Mouse (Mus musculus): ENCODE data around the gene Kif7. TPM values are rescaled to one million over a fixed set of nuclear protein-coding genes. Genes with fewer than 3 reads are reported as not detected.

The Kif7 gene
- polyA plus RNA-seq (2012; rRNA removed): 0.39 and 0.86 TPM in 2 replicates

DNA sequence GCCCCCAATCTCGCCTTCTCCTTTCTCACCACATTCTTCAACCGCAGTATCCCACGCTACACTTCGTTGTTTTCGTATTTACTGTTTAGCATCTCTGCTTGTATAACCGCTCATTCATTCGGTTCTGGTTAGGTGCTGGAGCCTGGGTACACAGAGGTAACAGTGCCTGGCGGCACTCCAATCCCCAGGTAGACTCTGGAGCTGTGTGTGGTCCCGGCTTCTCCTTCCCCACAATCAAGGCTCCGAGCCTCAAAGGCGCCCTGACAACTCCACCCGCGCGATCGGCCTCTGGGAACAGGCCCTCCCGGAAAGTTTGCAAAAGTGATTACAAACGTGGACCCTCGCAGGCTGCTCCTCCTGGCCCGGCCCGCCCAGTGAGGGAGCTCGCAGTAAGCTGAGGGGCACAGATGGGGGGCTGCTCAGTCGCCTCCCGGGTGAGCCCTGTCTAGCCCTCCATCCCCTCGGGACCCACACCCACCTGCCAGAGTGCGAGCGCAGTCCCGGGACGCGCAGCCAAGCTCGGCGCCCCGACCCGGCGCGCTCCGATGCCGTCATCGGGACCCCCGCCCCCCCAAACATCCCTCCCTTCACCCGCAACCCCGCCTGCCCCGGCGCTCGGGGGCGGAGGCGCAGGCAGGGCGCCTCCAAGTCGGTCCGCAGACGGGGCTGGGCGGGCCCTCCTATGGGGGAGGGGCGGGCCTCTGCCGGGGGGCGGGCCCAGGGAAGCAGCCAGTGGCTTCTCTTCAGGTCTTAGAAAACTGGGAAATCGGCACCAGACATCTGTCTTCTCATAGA lies at the start of gene Kif7:
Gene Kif7, minus strand, starts transcription at position 534 of the 795 bp plus-strand sequence.
- Histone ChIP-seq H3K4me1 (ENCODE audit: control insufficient read depth, insufficient read depth, insufficient read length, low read length) (peaks cover 4% of the 10 kb centered on the region; the same call in 1 of the 2 replicates), H3K27ac (ENCODE audit: insufficient read depth, low read depth, low read length) (no peak within 1 kb of the TSS), H3K4me3 (ENCODE audit: low read depth, low read length) (peak within 1 kb of the TSS; percentile 81), H3K27me3 (ENCODE audit: control insufficient read depth, insufficient read depth, low read length) (peaks cover 27% of the 10 kb centered on the region), H3K36me3 (ENCODE audit: control insufficient read depth, insufficient read depth, low read length) (no peaks in the 10 kb centered on the region)
- TF ChIP-seq CTCF (IDR thresholded peaks at IDR 0.05; ENCODE audit: extremely low read depth, insufficient read length, insufficient replicate concordance, low read depth, low read length) (no peak), POLR2A (IDR thresholded peaks at IDR 0.05; ENCODE audit: low read depth, low read length) (no peak)
- under 1% methylated on average over 54 of the region's 55 CpGs for WGBS

DNA sequence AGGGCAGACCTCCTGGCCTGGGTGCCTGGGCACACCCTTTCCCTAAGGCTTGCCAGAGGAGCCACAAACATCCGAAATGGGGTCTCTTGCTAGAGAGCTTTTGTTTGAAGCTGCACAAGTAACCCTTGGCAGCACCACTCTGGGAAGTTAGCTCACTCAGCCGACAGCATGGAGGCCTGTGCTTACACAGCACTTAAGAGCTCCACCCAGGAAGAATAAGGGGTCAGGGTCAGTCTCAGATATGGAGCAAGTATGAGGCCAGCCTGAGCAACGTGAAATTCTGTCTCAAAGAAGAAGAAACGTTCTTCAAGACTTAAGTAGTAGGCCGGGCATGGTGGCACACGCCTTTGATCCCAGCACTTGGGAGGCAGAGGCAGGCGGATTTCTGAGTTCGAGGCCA lies 46.6 kb upstream of the Kif7 start:
- 62% methylated on average over 8 of the region's 8 CpGs for WGBS

DNA sequence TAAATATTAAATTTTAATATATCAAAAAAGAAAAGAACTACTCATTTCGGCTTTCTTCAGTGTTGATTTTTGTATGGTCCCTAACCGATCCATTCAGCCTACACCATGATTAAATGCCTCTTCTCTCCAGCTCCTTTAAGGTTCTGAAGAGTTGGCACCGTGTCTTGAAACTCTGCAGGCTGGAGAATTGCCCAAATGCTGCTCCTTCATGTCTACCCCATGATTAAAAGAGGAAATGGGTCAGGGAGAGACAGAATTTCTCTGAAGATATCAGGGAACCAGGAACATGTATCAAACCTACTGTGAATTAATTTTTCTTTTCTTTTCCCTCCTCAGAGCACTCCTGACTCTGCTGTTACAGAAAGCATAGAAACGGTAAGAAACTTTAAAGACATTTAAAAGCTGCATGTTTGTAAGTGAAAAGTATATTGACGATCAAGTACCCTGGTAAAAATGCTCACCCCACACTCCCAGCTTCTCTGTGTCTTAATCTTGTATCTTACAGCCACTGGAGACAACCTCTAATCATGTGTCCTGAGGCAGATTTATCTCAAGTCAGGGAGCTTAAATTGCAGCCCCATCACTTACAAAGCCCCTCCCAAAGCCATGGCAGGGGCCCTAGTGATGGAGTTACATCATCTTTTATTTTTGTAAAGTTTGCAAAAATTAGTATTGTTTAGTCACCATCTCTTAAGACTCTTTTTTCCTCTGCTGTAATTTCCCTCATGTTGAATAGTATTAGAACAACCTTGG lies 45.8 kb upstream of the Kif7 start:
- WGBS: 72% methylated on average over 5 of the region's 5 CpGs
- no peaks in the 10 kb centered on the region for H3K36me3 ChIP-seq (ENCODE audit: control insufficient read depth, insufficient read depth, low read length)
- no peak for TF ChIP-seq POLR2A (IDR thresholded peaks at IDR 0.05; ENCODE audit: low read depth, low read length)
- TF ChIP-seq CTCF (IDR thresholded peaks at IDR 0.05; ENCODE audit: extremely low read depth, insufficient read length, insufficient replicate concordance, low read depth, low read length): no peak
- no peak overlapping the region for H3K27ac ChIP-seq (ENCODE audit: insufficient read depth, low read depth, low read length)
- no peaks in the 10 kb centered on the region for H3K4me1 ChIP-seq (ENCODE audit: control insufficient read depth, insufficient read depth, insufficient read length, low read length)
- no peaks in the 10 kb centered on the region for H3K27me3 ChIP-seq (ENCODE audit: control insufficient read depth, insufficient read depth, low read length)
- H3K4me3 ChIP-seq (ENCODE audit: low read depth, low read length): no peak overlapping the region

More for the DNA sequence above, 46.6 kb upstream of the Kif7 start:
- H3K36me3 ChIP-seq (ENCODE audit: control insufficient read depth, insufficient read depth, low read length): no peaks in the 10 kb centered on the region
- H3K27ac ChIP-seq (ENCODE audit: insufficient read depth, low read depth, low read length): no peak overlapping the region
- H3K27me3 ChIP-seq (ENCODE audit: control insufficient read depth, insufficient read depth, low read length): no peaks in the 10 kb centered on the region
- TF ChIP-seq CTCF (IDR thresholded peaks at IDR 0.05; ENCODE audit: extremely low read depth, insufficient read length, insufficient replicate concordance, low read depth, low read length) (no peak), POLR2A (IDR thresholded peaks at IDR 0.05; ENCODE audit: low read depth, low read length) (no peak)
- no peak overlapping the region for H3K4me3 ChIP-seq (ENCODE audit: low read depth, low read length)
- H3K4me1 ChIP-seq (ENCODE audit: control insufficient read depth, insufficient read depth, insufficient read length, low read length): no peaks in the 10 kb centered on the region

DNA sequence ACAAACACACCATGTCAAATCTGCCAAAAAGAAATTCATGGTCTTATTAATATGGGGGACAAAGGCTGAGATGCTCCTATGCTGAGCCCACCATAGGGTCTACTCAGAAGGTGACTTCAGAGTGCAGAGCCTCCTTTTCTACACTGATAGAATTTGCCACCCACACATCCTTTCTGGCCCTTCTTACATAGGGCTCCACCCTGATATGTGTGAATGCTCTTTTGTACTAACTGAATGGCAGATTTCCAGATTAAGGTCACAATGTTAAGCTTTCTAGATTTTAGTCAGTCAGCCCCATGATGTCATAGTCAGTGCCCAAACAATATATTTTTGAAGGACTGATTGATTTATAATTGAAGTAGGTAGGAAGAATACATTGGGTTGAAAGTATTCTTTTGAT lies 44.2 kb upstream of the Kif7 start:
- TF ChIP-seq POLR2A (IDR thresholded peaks at IDR 0.05; ENCODE audit: low read depth, low read length) (no peak), CTCF (IDR thresholded peaks at IDR 0.05; ENCODE audit: extremely low read depth, insufficient read length, insufficient replicate concordance, low read depth, low read length) (no peak)
- Histone ChIP-seq H3K4me1 (ENCODE audit: control insufficient read depth, insufficient read depth, insufficient read length, low read length) (no peaks in the 10 kb centered on the region), H3K36me3 (ENCODE audit: control insufficient read depth, insufficient read depth, low read length) (no peaks in the 10 kb centered on the region), H3K4me3 (ENCODE audit: low read depth, low read length) (no peak overlapping the region), H3K27me3 (ENCODE audit: control insufficient read depth, insufficient read depth, low read length) (no peaks in the 10 kb centered on the region), H3K27ac (ENCODE audit: insufficient read depth, low read depth, low read length) (no peak overlapping the region)

DNA sequence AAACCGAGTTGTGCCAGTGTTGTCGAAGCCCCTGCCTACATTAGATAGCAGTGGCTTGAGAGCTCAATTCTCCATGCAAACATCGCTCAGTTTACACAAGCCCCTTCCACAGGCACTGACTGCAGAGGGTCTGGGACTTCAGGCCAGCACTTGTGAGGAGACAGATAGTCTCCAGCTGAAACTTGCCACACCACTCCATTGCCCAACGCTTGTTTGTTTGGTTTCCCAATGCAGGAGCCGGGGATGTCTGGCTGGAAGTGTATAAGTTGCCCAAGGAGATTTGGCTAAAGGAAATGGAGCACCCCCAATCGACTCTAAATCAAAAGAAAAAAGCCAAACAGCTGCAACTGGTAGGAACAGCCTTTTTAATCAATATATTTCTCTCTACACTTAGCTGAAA lies 42.7 kb upstream of the Kif7 start:
- no peaks in the 10 kb centered on the region for H3K36me3 ChIP-seq (ENCODE audit: control insufficient read depth, insufficient read depth, low read length)
- no peak overlapping the region for H3K4me3 ChIP-seq (ENCODE audit: low read depth, low read length)
- TF ChIP-seq CTCF (IDR thresholded peaks at IDR 0.05; ENCODE audit: extremely low read depth, insufficient read length, insufficient replicate concordance, low read depth, low read length) (no peak), POLR2A (IDR thresholded peaks at IDR 0.05; ENCODE audit: low read depth, low read length) (no peak)
- H3K27ac ChIP-seq (ENCODE audit: insufficient read depth, low read depth, low read length): no peak overlapping the region
- H3K4me1 ChIP-seq (ENCODE audit: control insufficient read depth, insufficient read depth, insufficient read length, low read length): no peaks in the 10 kb centered on the region
- no peaks in the 10 kb centered on the region for H3K27me3 ChIP-seq (ENCODE audit: control insufficient read depth, insufficient read depth, low read length)
- WGBS: 55% methylated on average over 6 of the region's 6 CpGs

DNA sequence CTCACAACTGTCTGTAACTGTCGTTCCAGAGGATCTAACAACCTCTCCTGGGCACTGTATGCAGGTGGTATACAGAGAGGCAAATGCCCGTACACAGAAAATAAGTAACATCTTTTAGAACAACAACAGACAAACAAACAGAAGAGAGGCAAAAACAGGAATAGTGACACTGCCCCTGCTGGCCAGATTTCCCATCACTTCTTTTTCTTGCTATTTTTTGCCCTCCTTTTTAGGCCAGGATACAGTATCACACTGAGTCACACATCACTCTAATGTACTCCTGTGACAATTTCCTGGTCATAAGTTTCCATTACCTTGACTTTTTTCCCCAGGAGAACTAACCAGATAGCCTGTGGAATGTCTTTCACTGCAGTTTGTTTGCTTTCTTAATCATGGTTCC lies 40.8 kb upstream of the Kif7 start:
- Histone ChIP-seq H3K27me3 (ENCODE audit: control insufficient read depth, insufficient read depth, low read length) (no peaks in the 10 kb centered on the region), H3K27ac (ENCODE audit: insufficient read depth, low read depth, low read length) (no peak overlapping the region), H3K4me1 (ENCODE audit: control insufficient read depth, insufficient read depth, insufficient read length, low read length) (no peaks in the 10 kb centered on the region), H3K36me3 (ENCODE audit: control insufficient read depth, insufficient read depth, low read length) (no peaks in the 10 kb centered on the region), H3K4me3 (ENCODE audit: low read depth, low read length) (no peak overlapping the region)
- TF ChIP-seq POLR2A (IDR thresholded peaks at IDR 0.05; ENCODE audit: low read depth, low read length): no peak
- TF ChIP-seq CTCF (IDR thresholded peaks at IDR 0.05; ENCODE audit: extremely low read depth, insufficient read length, insufficient replicate concordance, low read depth, low read length): no peak
- WGBS: 55% methylated on average over 2 of the region's 2 CpGs

DNA sequence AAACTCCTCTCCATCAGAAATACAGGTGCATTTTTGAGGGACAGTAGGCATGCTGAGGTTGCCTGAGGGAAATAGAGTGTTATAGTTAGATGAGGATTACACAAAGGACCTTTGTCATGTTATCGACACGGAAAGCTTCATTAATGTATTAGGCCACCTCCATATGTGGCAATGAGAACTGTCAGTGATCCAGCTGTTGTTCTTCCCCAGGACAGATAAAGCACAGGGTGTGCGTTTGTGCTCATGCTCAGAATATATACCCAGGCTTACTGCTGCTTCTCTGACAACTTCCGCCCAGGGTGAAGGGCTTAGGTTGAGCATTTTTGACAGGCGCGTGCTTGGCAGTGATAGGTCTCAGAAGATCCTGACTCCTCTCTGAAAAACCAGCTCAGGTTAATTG lies 34.0 kb upstream of the Kif7 start:
- Histone ChIP-seq H3K27ac (ENCODE audit: insufficient read depth, low read depth, low read length) (no peak overlapping the region), H3K36me3 (ENCODE audit: control insufficient read depth, insufficient read depth, low read length) (no peaks in the 10 kb centered on the region), H3K27me3 (ENCODE audit: control insufficient read depth, insufficient read depth, low read length) (no peaks in the 10 kb centered on the region), H3K4me3 (ENCODE audit: low read depth, low read length) (no peak overlapping the region), H3K4me1 (ENCODE audit: control insufficient read depth, insufficient read depth, insufficient read length, low read length) (no peaks in the 10 kb centered on the region)
- TF ChIP-seq CTCF (IDR thresholded peaks at IDR 0.05; ENCODE audit: extremely low read depth, insufficient read length, insufficient replicate concordance, low read depth, low read length): no peak
- no peak for TF ChIP-seq POLR2A (IDR thresholded peaks at IDR 0.05; ENCODE audit: low read depth, low read length)
- 82% methylated on average over 6 of the region's 6 CpGs for WGBS

All from small intestine, adult 2 months (tissue).